Mouse (Mus musculus): ENCODE results near the gene Chid1.

- TF ChIP-seq E2F4 (IDR thresholded peaks at IDR 0.05; ENCODE audit: insufficient read depth) (no peak), SRF (IDR thresholded peaks at IDR 0.05; ENCODE audit: control insufficient read depth, insufficient read length, low read depth) (no peak)
Observed at GRCm38 (mm10) chr7:141485606-141486005, 54.1 kb downstream of the Chid1 start.

All from myocyte (in vitro differentiated cells).